Mouse (Mus musculus) midbrain, embryonic 10.5 days (tissue): ENCODE measurements around the gene Sh3rf3. TPM values are rescaled to one million over a fixed set of nuclear protein-coding genes. Genes with fewer than 3 reads are reported as not detected.
A peak's percentile ranks its signal among the peaks of the same experiment; 100 is the strongest.

Experiments
- DNase-seq: peaks from one replicate; pipeline ENCODE4 v3.0.0-alpha.2; 2017; ENCODE audit warnings: low spot score
- H3K27ac ChIP-seq: fragments of 300-500 bp; sonication (generic); replicated peaks from 2 replicates; pipeline ENCODE4 v1.5.1; 2016; ENCODE audit warnings: mild to moderate bottlenecking
- H3K27me3 ChIP-seq: fragments of 300-500 bp; sonication (generic); 2 replicates; pipeline ENCODE4 v1.6.1; 2016; ENCODE audit warnings: low read depth, mild to moderate bottlenecking; ENCODE audit not compliant: poor library complexity, severe bottlenecking
- H3K36me3 ChIP-seq: fragments of 300-500 bp; sonication (generic); 2 replicates; pipeline ENCODE4 v1.6.1; 2016; ENCODE audit warnings: mild to moderate bottlenecking, moderate library complexity
- H3K4me1 ChIP-seq: fragments of 300-500 bp; sonication (generic); 2 replicates; pipeline ENCODE4 v1.6.1; 2016
- H3K4me3 ChIP-seq: fragments of 300-500 bp; sonication (generic); 2 replicates; pipeline ENCODE4 v1.5.1; 2016; ENCODE audit warnings: mild to moderate bottlenecking, moderate library complexity
- H3K9me3 ChIP-seq: fragments of 300-500 bp; sonication (generic); replicated peaks from 2 replicates; pipeline ENCODE4 v1.6.1; 2016; ENCODE audit warnings: mild to moderate bottlenecking
- WGBS: fragments of 180-500 bp; shearing (Covaris S2); methylation state at CpG from one replicate; pipeline ENCODE4 v1.1.7; 2016; 5-methylcytosine and 5-hydroxymethylcytosine counted together
- polyA plus RNA-seq: library from polyadenylated mRNA; unstranded; fragments of >200 nt; fragmentation: Nextera tagmentation; extraction: Ambion mirVana; gene quantifications from 2 replicates; pipeline ENCODE4 v1.2.1, GENCODE M21; 2016

Gene Sh3rf3
- polyA plus RNA-seq, 1 experiment from 2014 or later, result 0.83 TPM

GRCm38 (mm10) chr10:59149956-59150383, 336.8 kb downstream of the Sh3rf3 start:
- 20% methylated on average over 8 of the region's 8 CpGs for WGBS
- DNase-seq, result peak; percentile 29
- Histone ChIP-seq H3K36me3 (0 out of 2 replicates have a peak, but pooled peaks cover 5% of the 10 kb centered on the region), H3K27me3 (no peaks in the 10 kb centered on the region), H3K4me1 (peaks cover 4% of the 10 kb centered on the region; the same call in 1 of the 2 replicates), H3K4me3 (0 out of 2 replicates have a peak overlapping the region, but pooled peaks have one; percentile 9), H3K9me3 (no peaks in the 10 kb centered on the region; the same call in 1 of the 2 replicates), H3K27ac (no peak overlapping the region)

GRCm38 (mm10) chr10:59150938-59151657, 337.9 kb downstream of the Sh3rf3 start:
- H3K27me3 ChIP-seq, result no peaks in the 10 kb centered on the region
- 0 out of 2 replicates have a peak, but pooled peaks cover 5% of the 10 kb centered on the region for H3K36me3 ChIP-seq
- H3K27ac ChIP-seq, result no peak overlapping the region
- no peak for DNase-seq
- H3K4me1 ChIP-seq, result peaks cover 4% of the 10 kb centered on the region; the same call in 1 of the 2 replicates
- H3K4me3 ChIP-seq, result no peak overlapping the region
- no peaks in the 10 kb centered on the region; the same call in 1 of the 2 replicates for H3K9me3 ChIP-seq
- 87% methylated on average over 10 of the region's 10 CpGs for WGBS

- peaks cover 4% of the 10 kb centered on the region; the same call in 1 of the 2 replicates for H3K4me1 ChIP-seq
- no peak for DNase-seq
- no peak overlapping the region for H3K27ac ChIP-seq
- no peak overlapping the region for H3K4me3 ChIP-seq
- H3K9me3 ChIP-seq, result no peaks in the 10 kb centered on the region; the same call in 1 of the 2 replicates
- 0 out of 2 replicates have a peak, but pooled peaks cover 5% of the 10 kb centered on the region for H3K36me3 ChIP-seq
- H3K27me3 ChIP-seq, result no peaks in the 10 kb centered on the region
- whole genome bisulfite sequencing, result 83% methylated on average over 5 of the region's 5 CpGs
Observed at GRCm38 (mm10) chr10:59152544-59153081, 339.5 kb downstream of the Sh3rf3 start.

- no peak for DNase-seq
- 78% methylated on average over 3 of the region's 3 CpGs for WGBS
- 0 out of 2 replicates have a peak, but pooled peaks cover 6% of the 10 kb centered on the region for H3K4me1 ChIP-seq
- no peak overlapping the region for H3K27ac ChIP-seq
- no peak overlapping the region for H3K4me3 ChIP-seq
- no peaks in the 10 kb centered on the region; the same call in 1 of the 2 replicates for H3K9me3 ChIP-seq
- no peaks in the 10 kb centered on the region for H3K27me3 ChIP-seq
- H3K36me3 ChIP-seq, result 0 out of 2 replicates have a peak, but pooled peaks cover 4% of the 10 kb centered on the region
Observed at GRCm38 (mm10) chr10:59158627-59159026, 345.5 kb downstream of the Sh3rf3 start.

GRCm38 (mm10) chr10:59162185-59162897, 349.2 kb downstream of the Sh3rf3 start:
- no peak for DNase-seq
- Histone ChIP-seq H3K9me3 (no peaks in the 10 kb centered on the region), H3K27me3 (no peaks in the 10 kb centered on the region), H3K27ac (no peak overlapping the region), H3K4me3 (no peak overlapping the region), H3K4me1 (0 out of 2 replicates have a peak, but pooled peaks cover 6% of the 10 kb centered on the region), H3K36me3 (peaks cover 20% of the 10 kb centered on the region)
- WGBS, result 62% methylated on average over 4 of the region's 4 CpGs

GRCm38 (mm10) chr10:59166104-59166944, 353.2 kb downstream of the Sh3rf3 start:
- DNase-seq, result no peak
- Histone ChIP-seq H3K36me3 (peaks cover 29% of the 10 kb centered on the region), H3K27me3 (no peaks in the 10 kb centered on the region), H3K4me3 (no peak overlapping the region), H3K9me3 (no peaks in the 10 kb centered on the region), H3K27ac (no peak overlapping the region), H3K4me1 (0 out of 2 replicates have a peak, but pooled peaks cover 6% of the 10 kb centered on the region)
- 77% methylated on average over 14 of the region's 14 CpGs for WGBS

GRCm38 (mm10) chr10:59171042-59171441, 357.9 kb downstream of the Sh3rf3 start:
- no peaks in the 10 kb centered on the region for H3K4me1 ChIP-seq
- no peaks in the 10 kb centered on the region for H3K9me3 ChIP-seq
- no peaks in the 10 kb centered on the region for H3K27me3 ChIP-seq
- H3K4me3 ChIP-seq, result no peak overlapping the region
- no peak for DNase-seq
- peaks cover 23% of the 10 kb centered on the region for H3K36me3 ChIP-seq
- H3K27ac ChIP-seq, result no peak overlapping the region
- 73% methylated on average over 3 of the region's 3 CpGs for WGBS

- DNase-seq, result no peak
- WGBS, result 94% methylated on average over 1 of the region's 1 CpGs
- Histone ChIP-seq H3K4me1 (no peaks in the 10 kb centered on the region), H3K4me3 (no peak overlapping the region), H3K27ac (no peak overlapping the region), H3K9me3 (no peaks in the 10 kb centered on the region), H3K27me3 (no peaks in the 10 kb centered on the region), H3K36me3 (peaks cover 27% of the 10 kb centered on the region)
Observed at GRCm38 (mm10) chr10:59172539-59172938, 359.4 kb downstream of the Sh3rf3 start.

- H3K9me3 ChIP-seq, result no peaks in the 10 kb centered on the region
- WGBS, result 96% methylated on average over 3 of the region's 3 CpGs
- peaks cover 32% of the 10 kb centered on the region for H3K36me3 ChIP-seq
- H3K4me1 ChIP-seq, result no peaks in the 10 kb centered on the region
- DNase-seq, result no peak
- no peaks in the 10 kb centered on the region for H3K27me3 ChIP-seq
- H3K4me3 ChIP-seq, result no peak overlapping the region
- H3K27ac ChIP-seq, result no peak overlapping the region
Observed at GRCm38 (mm10) chr10:59179620-59180019, 366.5 kb downstream of the Sh3rf3 start.

- peaks cover 17% of the 10 kb centered on the region for H3K36me3 ChIP-seq
- H3K27me3 ChIP-seq, result no peaks in the 10 kb centered on the region
- no peak for DNase-seq
- no peak overlapping the region for H3K4me3 ChIP-seq
- no peak overlapping the region for H3K27ac ChIP-seq
- H3K4me1 ChIP-seq, result no peaks in the 10 kb centered on the region
- no peaks in the 10 kb centered on the region for H3K9me3 ChIP-seq
- WGBS, result 84% methylated on average over 3 of the region's 3 CpGs
Observed at GRCm38 (mm10) chr10:59182306-59182705, 369.1 kb downstream of the Sh3rf3 start.
